Mouse (Mus musculus) neural tube, embryonic 15.5 days (tissue): ENCODE measurements at regions not wholly inside any gene's neighbourhood (a gene's known extent, or its start where the extent isn't known, plus 50 kb on each side); places are given as distances from the start of the nearest gene placed in this dataset.
"Not testable (repeated sequence)": the region's sequence is repeated elsewhere in the genome, so short reads cannot be mapped to it uniquely, and the experiment has no call there.

Experiments used
- ATAC-seq: fragments of 200-750 bp; cut with Nextera tagmentation; 2 replicates; pipeline ENCODE4 v1.8.0; 2017; ENCODE audit warnings: mild to moderate bottlenecking, moderate TSS enrichment, moderate library complexity; ENCODE audit not compliant: low FRiP score
- H3K27ac ChIP-seq: fragments of 300-500 bp; sonication (generic); replicated peaks from 2 replicates; pipeline ENCODE4 v1.5.1; 2015; ENCODE audit warnings: mild to moderate bottlenecking, inconsistent platforms
- H3K27me3 ChIP-seq: fragments of 300-500 bp; sonication (generic); replicated peaks from 2 replicates; pipeline ENCODE4 v1.6.1; 2015; ENCODE audit warnings: inconsistent platforms
- H3K36me3 ChIP-seq: fragments of 300-500 bp; sonication (generic); 2 replicates; pipeline ENCODE4 v1.6.1; 2015; ENCODE audit warnings: inconsistent platforms
- H3K4me1 ChIP-seq: fragments of 300-500 bp; sonication (generic); 2 replicates; pipeline ENCODE4 v1.6.1; 2015; ENCODE audit warnings: inconsistent platforms
- H3K4me2 ChIP-seq: fragments of 300-500 bp; sonication (generic); 2 replicates; pipeline ENCODE4 v1.6.1; 2015; ENCODE audit warnings: inconsistent platforms, mild to moderate bottlenecking, moderate library complexity
- H3K4me3 ChIP-seq: fragments of 300-500 bp; sonication (generic); replicated peaks from 2 replicates; pipeline ENCODE4 v1.5.1; 2015; ENCODE audit warnings: mild to moderate bottlenecking, inconsistent platforms
- H3K9ac ChIP-seq: fragments of 300-500 bp; sonication (generic); replicated peaks from 2 replicates; pipeline ENCODE4 v1.6.1; 2015; ENCODE audit warnings: mild to moderate bottlenecking, inconsistent platforms
- H3K9me3 ChIP-seq: fragments of 300-500 bp; sonication (generic); replicated peaks from 2 replicates; pipeline ENCODE4 v1.6.1; 2016; ENCODE audit warnings: inconsistent platforms
- WGBS: fragments of 180-500 bp; shearing (Covaris S2); methylation state at CpG from one replicate; pipeline ENCODE4 v1.1.7; 2015; ENCODE audit warnings: mixed read lengths; 5-methylcytosine and 5-hydroxymethylcytosine counted together

GRCm38 (mm10) chr8:56962186-56962585 is 358.6 kb upstream of the Hand2 start:
- no peak overlapping the region for H3K4me3 ChIP-seq
- H3K27ac ChIP-seq: no peak overlapping the region
- no peak for ATAC-seq
- no peaks in the 10 kb centered on the region for H3K27me3 ChIP-seq
- no peaks in the 10 kb centered on the region for H3K36me3 ChIP-seq
- no peaks in the 10 kb centered on the region for H3K4me1 ChIP-seq
- H3K4me2 ChIP-seq: no peak overlapping the region
- no peak overlapping the region for H3K9ac ChIP-seq
- no peaks in the 10 kb centered on the region for H3K9me3 ChIP-seq
- 80% methylated on average over 7 of the region's 7 CpGs for WGBS

- H3K27me3 ChIP-seq: no peaks in the 10 kb centered on the region
- 65% methylated on average over 3 of the region's 3 CpGs for WGBS
- H3K4me3 ChIP-seq: no peak overlapping the region
- no peak overlapping the region for H3K27ac ChIP-seq
- no peak overlapping the region for H3K9ac ChIP-seq
- no peaks in the 10 kb centered on the region for H3K36me3 ChIP-seq
- H3K4me2 ChIP-seq: no peak overlapping the region
- ATAC-seq: no peak
- no peaks in the 10 kb centered on the region for H3K9me3 ChIP-seq
- H3K4me1 ChIP-seq: no peaks in the 10 kb centered on the region
Observed at GRCm38 (mm10) chr8:56970311-56970710, 350.5 kb upstream of the Hand2 start.

- Histone ChIP-seq H3K9me3 (no peaks in the 10 kb centered on the region), H3K27ac (no peak overlapping the region), H3K4me1 (no peaks in the 10 kb centered on the region), H3K4me3 (no peak overlapping the region), H3K27me3 (no peaks in the 10 kb centered on the region), H3K36me3 (no peaks in the 10 kb centered on the region), H3K4me2 (no peak overlapping the region), H3K9ac (no peak overlapping the region)
- WGBS: 80% methylated on average over 2 of the region's 2 CpGs
- ATAC-seq: no peak
Observed at GRCm38 (mm10) chr8:56978994-56979393, 341.8 kb upstream of the Hand2 start.

- no peaks in the 10 kb centered on the region for H3K9me3 ChIP-seq
- no peaks in the 10 kb centered on the region for H3K27me3 ChIP-seq
- no peaks in the 10 kb centered on the region for H3K4me1 ChIP-seq
- H3K9ac ChIP-seq: no peak overlapping the region
- H3K36me3 ChIP-seq: no peaks in the 10 kb centered on the region
- H3K4me3 ChIP-seq: no peak overlapping the region
- H3K4me2 ChIP-seq: no peak overlapping the region
- H3K27ac ChIP-seq: no peak overlapping the region
- no peak for ATAC-seq
- WGBS: 80% methylated on average over 13 of the region's 13 CpGs
Observed at GRCm38 (mm10) chr8:56979416-56979815, 341.4 kb upstream of the Hand2 start.

GRCm38 (mm10) chr8:57010318-57011024 is 310.3 kb upstream of the Hand2 start:
- H3K9me3 ChIP-seq: no peaks in the 10 kb centered on the region
- H3K4me3 ChIP-seq: no peak overlapping the region
- H3K4me1 ChIP-seq: no peaks in the 10 kb centered on the region
- 58% methylated on average over 6 of the region's 6 CpGs for WGBS
- no peak overlapping the region for H3K4me2 ChIP-seq
- no peak overlapping the region for H3K27ac ChIP-seq
- no peaks in the 10 kb centered on the region for H3K36me3 ChIP-seq
- no peak for ATAC-seq
- H3K27me3 ChIP-seq: no peaks in the 10 kb centered on the region
- no peak overlapping the region for H3K9ac ChIP-seq

- Histone ChIP-seq H3K9ac (no peak overlapping the region), H3K4me3 (no peak overlapping the region), H3K27ac (no peak overlapping the region), H3K9me3 (no peaks in the 10 kb centered on the region), H3K27me3 (no peaks in the 10 kb centered on the region), H3K4me1 (no peaks in the 10 kb centered on the region), H3K4me2 (no peak overlapping the region), H3K36me3 (no peaks in the 10 kb centered on the region)
- no peak for ATAC-seq
- 54% methylated on average over 3 of the region's 3 CpGs for WGBS
Observed at GRCm38 (mm10) chr8:57013813-57014320, 306.9 kb upstream of the Hand2 start.

- ATAC-seq: no peak
Observed at GRCm38 (mm10) chr8:57016329-57016728, 304.5 kb upstream of the Hand2 start.

GRCm38 (mm10) chr8:57028096-57028495 is 292.7 kb upstream of the Hand2 start:
- not testable (repeated sequence) for H3K4me2 ChIP-seq, H3K4me1 ChIP-seq, H3K9ac ChIP-seq, H3K36me3 ChIP-seq, H3K9me3 ChIP-seq, H3K4me3 ChIP-seq, H3K27ac ChIP-seq, H3K27me3 ChIP-seq, ATAC-seq
- 86% methylated on average over 1 of the region's 1 CpGs for WGBS

More at GRCm38 (mm10) chr8:57016329-57016728, 304.5 kb upstream of the Hand2 start:
- 78% methylated on average over 3 of the region's 3 CpGs for WGBS
- H3K27ac ChIP-seq: no peak overlapping the region
- H3K4me1 ChIP-seq: no peaks in the 10 kb centered on the region
- no peaks in the 10 kb centered on the region for H3K36me3 ChIP-seq
- no peak overlapping the region for H3K4me3 ChIP-seq
- no peaks in the 10 kb centered on the region for H3K27me3 ChIP-seq
- H3K9me3 ChIP-seq: no peaks in the 10 kb centered on the region
- H3K4me2 ChIP-seq: no peak overlapping the region
- H3K9ac ChIP-seq: no peak overlapping the region

GRCm38 (mm10) chr8:57048490-57048889 is 272.3 kb upstream of the Hand2 start:
- no peak overlapping the region for H3K27ac ChIP-seq
- no peaks in the 10 kb centered on the region for H3K36me3 ChIP-seq
- no peak for ATAC-seq
- H3K27me3 ChIP-seq: no peaks in the 10 kb centered on the region
- H3K4me2 ChIP-seq: no peak overlapping the region
- no peak overlapping the region for H3K4me3 ChIP-seq
- H3K4me1 ChIP-seq: no peaks in the 10 kb centered on the region
- H3K9ac ChIP-seq: no peak overlapping the region
- no peaks in the 10 kb centered on the region for H3K9me3 ChIP-seq
- 91% methylated on average over 6 of the region's 6 CpGs for WGBS

GRCm38 (mm10) chr8:57048909-57049308 is 271.9 kb upstream of the Hand2 start:
- no peak overlapping the region for H3K4me3 ChIP-seq
- H3K9ac ChIP-seq: no peak overlapping the region
- H3K9me3 ChIP-seq: no peaks in the 10 kb centered on the region
- H3K36me3 ChIP-seq: no peaks in the 10 kb centered on the region
- H3K27ac ChIP-seq: no peak overlapping the region
- H3K4me2 ChIP-seq: no peak overlapping the region
- H3K27me3 ChIP-seq: no peaks in the 10 kb centered on the region
- ATAC-seq: no peak
- H3K4me1 ChIP-seq: no peaks in the 10 kb centered on the region
- 87% methylated on average over 3 of the region's 3 CpGs for WGBS

GRCm38 (mm10) chr8:57052661-57053060 is 268.1 kb upstream of the Hand2 start:
- no peak overlapping the region for H3K4me3 ChIP-seq
- no peaks in the 10 kb centered on the region for H3K36me3 ChIP-seq
- no peak for ATAC-seq
- WGBS: 64% methylated on average over 4 of the region's 4 CpGs
- H3K4me2 ChIP-seq: no peak overlapping the region
- H3K27ac ChIP-seq: no peak overlapping the region
- H3K27me3 ChIP-seq: no peaks in the 10 kb centered on the region
- no peaks in the 10 kb centered on the region for H3K4me1 ChIP-seq
- H3K9me3 ChIP-seq: no peaks in the 10 kb centered on the region
- H3K9ac ChIP-seq: no peak overlapping the region

GRCm38 (mm10) chr8:57076995-57077394 is 243.8 kb upstream of the Hand2 start:
- ATAC-seq: no peak
- 88% methylated on average over 8 of the region's 8 CpGs for WGBS
- H3K27me3 ChIP-seq: no peaks in the 10 kb centered on the region
- no peak overlapping the region for H3K9ac ChIP-seq
- H3K4me3 ChIP-seq: no peak overlapping the region
- no peak overlapping the region for H3K27ac ChIP-seq
- H3K9me3 ChIP-seq: no peaks in the 10 kb centered on the region
- no peaks in the 10 kb centered on the region for H3K4me1 ChIP-seq
- H3K4me2 ChIP-seq: no peak overlapping the region
- no peaks in the 10 kb centered on the region for H3K36me3 ChIP-seq
